Comparison of ENCODE assay signal across 25 mouse cellular contexts in the genomic region with DNA sequence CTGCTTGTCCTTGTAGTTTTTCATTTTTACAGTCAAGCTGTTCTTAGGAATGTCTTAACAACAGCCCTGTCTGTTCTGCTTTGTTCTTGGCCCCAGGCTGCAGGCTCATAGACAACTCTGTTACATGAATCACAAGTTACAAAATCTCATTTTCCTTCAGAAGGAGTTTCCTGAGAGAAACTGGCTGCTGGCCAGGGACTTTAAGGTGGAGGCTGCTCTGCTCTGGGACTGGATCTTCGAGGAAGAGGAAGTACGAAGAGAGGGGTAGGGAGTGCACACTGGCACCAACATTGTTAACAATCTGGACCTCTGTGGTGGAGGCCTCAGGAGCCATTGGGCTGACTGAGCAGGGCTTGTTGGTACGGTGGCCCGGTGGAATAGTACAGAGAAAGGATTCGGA.
"Had no signal": no experiment of that assay in that cellular context is flagged by ENCODE, and none has a peak within 500 bp of the region (broad histone marks: within the 10 kb centered on the region; RNA-seq: fewer than 3 reads in every experiment).

No protein-coding gene starts in this region.

- H3K9ac ChIP-seq: embryonic facial prominence, embryonic 12.5 days; embryonic facial prominence, embryonic 13.5 days; embryonic facial prominence, embryonic 15.5 days; forebrain, embryonic 12.5 days; forebrain, embryonic 13.5 days; forebrain, embryonic 15.5 days; forebrain, postnatal 0 days had no signal

- DNase-seq: cerebellum, adult 9-10 months; cerebellum, adult 9-11 months; cerebellum, postnatal 10 days; cerebellum, postnatal 14 days; cerebellum, postnatal 25 days; cerebellum, postnatal 36 days; embryo, embryonic 11 days; forebrain, postnatal 0 days; gastrocnemius, adult 2 months; gastrocnemius, postnatal 10 days; gastrocnemius, postnatal 14 days; gastrocnemius, postnatal 36 days; heart, adult 11 months; heart, adult 18-20 months; heart, adult 2 months had no signal

- H3K36me3 ChIP-seq: embryonic facial prominence, embryonic 10.5 days; embryonic facial prominence, embryonic 12.5 days; embryonic facial prominence, embryonic 13.5 days; embryonic facial prominence, embryonic 15.5 days; forebrain, embryonic 10.5 days; forebrain, embryonic 12.5 days; forebrain, embryonic 15.5 days; heart, embryonic 10.5 days had no signal

- H3K4me1 ChIP-seq: embryonic facial prominence, embryonic 10.5 days; embryonic facial prominence, embryonic 12.5 days; embryonic facial prominence, embryonic 13.5 days; embryonic facial prominence, embryonic 15.5 days; forebrain, embryonic 10.5 days; forebrain, embryonic 12.5 days; forebrain, embryonic 13.5 days; forebrain, embryonic 15.5 days; heart, embryonic 10.5 days had no signal

- H3K4me3 ChIP-seq: embryonic facial prominence, embryonic 10.5 days; embryonic facial prominence, embryonic 12.5 days; embryonic facial prominence, embryonic 13.5 days; embryonic facial prominence, embryonic 15.5 days; erythroblast, embryonic 14.5 days; forebrain, embryonic 10.5 days; forebrain, embryonic 12.5 days; forebrain, embryonic 13.5 days; forebrain, embryonic 15.5 days; gastrocnemius, adult 2 months; heart, adult 2 months; heart, embryonic 10.5 days had no signal

- H3K27me3 ChIP-seq: embryonic facial prominence, embryonic 12.5 days; embryonic facial prominence, embryonic 13.5 days; embryonic facial prominence, embryonic 15.5 days; forebrain, embryonic 12.5 days; forebrain, embryonic 13.5 days; forebrain, embryonic 15.5 days had no signal

- H3K9me3 ChIP-seq: embryonic facial prominence, embryonic 10.5 days; embryonic facial prominence, embryonic 12.5 days; embryonic facial prominence, embryonic 13.5 days; embryonic facial prominence, embryonic 15.5 days; forebrain, embryonic 12.5 days; forebrain, embryonic 13.5 days; forebrain, embryonic 15.5 days; heart, embryonic 10.5 days had no signal

- H3K27ac ChIP-seq: embryonic facial prominence, embryonic 10.5 days; embryonic facial prominence, embryonic 12.5 days; embryonic facial prominence, embryonic 13.5 days; embryonic facial prominence, embryonic 15.5 days; forebrain, embryonic 10.5 days; forebrain, embryonic 12.5 days; forebrain, embryonic 13.5 days; forebrain, embryonic 15.5 days; gastrocnemius, adult 2 months; heart, adult 2 months; heart, embryonic 10.5 days had no signal
